Mouse (Mus musculus) liver, embryonic 16.5 days (tissue): ENCODE data around the gene Csmd2. TPM values are rescaled to one million over a fixed set of nuclear protein-coding genes. Genes with fewer than 3 reads are reported as not detected.

Source experiments
- ATAC-seq: fragments of 200-750 bp; cut with Nextera tagmentation; 2 replicates; pipeline ENCODE4 v1.8.0; 2017; ENCODE audit warnings: low read depth, mild to moderate bottlenecking, moderate number of reproducible peaks, moderate library complexity
- H3K27ac ChIP-seq: fragments of 300-500 bp; sonication (generic); 2 replicates; pipeline ENCODE4 v1.5.1; 2014; ENCODE audit warnings: mild to moderate bottlenecking, low read length
- H3K27me3 ChIP-seq: fragments of 300-500 bp; sonication (generic); 2 replicates; pipeline ENCODE4 v1.6.1; 2014; ENCODE audit warnings: low read depth, low read length, mixed read lengths; ENCODE audit not compliant: control insufficient read depth, insufficient read depth
- H3K36me3 ChIP-seq: fragments of 300-500 bp; sonication (generic); 2 replicates; pipeline ENCODE4 v1.6.1; 2014; ENCODE audit warnings: mild to moderate bottlenecking; ENCODE audit not compliant: control insufficient read depth, insufficient read depth
- H3K4me1 ChIP-seq: fragments of 300-500 bp; sonication (generic); 2 replicates; pipeline ENCODE4 v1.6.1; 2014; ENCODE audit warnings: low read depth, low read length, mixed read lengths; ENCODE audit not compliant: control insufficient read depth
- H3K4me2 ChIP-seq: fragments of 300-500 bp; sonication (generic); 2 replicates; pipeline ENCODE4 v1.6.1; 2014; ENCODE audit warnings: low read depth, low read length, mixed read lengths
- H3K4me3 ChIP-seq: fragments of 300-500 bp; sonication (generic); 2 replicates; pipeline ENCODE4 v1.5.1; 2014; ENCODE audit warnings: low read depth, mild to moderate bottlenecking, low read length
- H3K9ac ChIP-seq: fragments of 300-500 bp; sonication (generic); 2 replicates; pipeline ENCODE4 v1.6.1; 2014; ENCODE audit warnings: low read depth, low read length
- H3K9me3 ChIP-seq: fragments of 300-500 bp; sonication (generic); replicated peaks from 2 replicates; pipeline ENCODE4 v1.6.1; 2016; ENCODE audit warnings: low read length; ENCODE audit not compliant: control insufficient read depth
- WGBS: fragments of 180-500 bp; shearing (Covaris S2); extraction: QIAGEN DNeasy Blood & Tissue Kit; methylation state at CpG from one replicate; pipeline ENCODE4 v1.1.7; 2014; ENCODE audit not compliant: insufficient replicate concordance; 5-methylcytosine and 5-hydroxymethylcytosine counted together
- polyA plus RNA-seq: library from polyadenylated mRNA; unstranded; fragments of >200 nt; fragmentation: Nextera tagmentation; extraction: Ambion mirVana; gene quantifications from 2 replicates; pipeline ENCODE4 v1.2.1, GENCODE M21; 2015

Csmd2 gene
- polyA plus RNA-seq, 1 experiment from 2014 or later, result not detected

DNA sequence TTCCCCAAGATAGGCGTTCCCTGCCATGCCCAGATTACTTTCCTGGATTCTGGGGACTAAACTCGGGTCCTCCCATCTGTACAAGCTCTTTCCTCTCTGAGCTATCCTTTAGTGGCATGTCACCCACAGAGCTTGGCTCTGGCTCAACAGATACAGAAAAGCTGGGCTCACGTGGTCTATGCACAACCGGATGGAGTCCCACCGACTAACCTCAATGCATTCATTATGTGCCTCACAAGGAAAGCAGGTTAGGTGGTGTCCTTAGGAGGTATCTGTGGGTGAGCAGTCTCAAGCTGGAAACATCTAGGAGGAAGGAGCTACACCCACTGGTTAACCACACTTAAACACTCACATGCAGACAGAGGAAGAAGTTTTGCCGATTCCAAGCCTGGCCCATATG, 140.9 kb downstream of the Csmd2 start:
- Histone ChIP-seq H3K9me3 (no peaks in the 10 kb centered on the region), H3K27me3 (no peaks in the 10 kb centered on the region), H3K27ac (no peak overlapping the region), H3K4me2 (no peak overlapping the region), H3K4me3 (no peak overlapping the region), H3K9ac (no peak overlapping the region), H3K36me3 (no peaks in the 10 kb centered on the region), H3K4me1 (no peaks in the 10 kb centered on the region)
- WGBS, result 62% methylated on average over 6 of the region's 6 CpGs
- no peak for ATAC-seq

DNA sequence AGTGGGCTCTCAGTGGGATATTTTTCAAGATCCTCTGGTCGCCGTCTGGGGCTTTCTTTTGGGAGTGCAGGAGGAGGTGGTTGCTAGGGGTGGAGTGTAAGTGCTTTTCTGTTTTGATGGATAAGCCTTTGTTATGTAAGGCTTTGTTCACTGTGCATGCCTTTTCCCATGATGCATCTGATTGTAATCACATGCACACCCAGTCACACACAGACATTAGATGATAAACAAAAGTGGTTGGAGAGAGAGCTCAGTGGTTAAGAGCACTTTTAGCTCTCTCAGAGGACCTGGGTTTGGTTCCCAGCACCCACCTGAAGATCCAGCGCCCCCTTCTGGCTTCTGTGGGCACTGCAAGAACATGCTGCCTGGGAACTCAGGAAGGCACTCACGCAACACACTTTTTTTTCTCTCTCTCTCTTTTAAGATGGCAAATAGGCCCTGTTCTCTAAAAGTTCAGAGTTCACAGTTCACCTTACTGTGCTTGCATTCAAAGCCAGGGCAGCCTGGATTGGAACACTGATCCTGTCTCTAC, 143.0 kb downstream of the Csmd2 start:
- H3K9me3 ChIP-seq, result no peaks in the 10 kb centered on the region
- H3K4me3 ChIP-seq, result no peak overlapping the region
- H3K9ac ChIP-seq, result no peak overlapping the region
- H3K27me3 ChIP-seq, result no peaks in the 10 kb centered on the region
- no peak overlapping the region for H3K27ac ChIP-seq
- ATAC-seq, result no peak
- no peak overlapping the region for H3K4me2 ChIP-seq
- H3K36me3 ChIP-seq, result no peaks in the 10 kb centered on the region
- WGBS, result 59% methylated on average over 4 of the region's 4 CpGs
- H3K4me1 ChIP-seq, result no peaks in the 10 kb centered on the region

DNA sequence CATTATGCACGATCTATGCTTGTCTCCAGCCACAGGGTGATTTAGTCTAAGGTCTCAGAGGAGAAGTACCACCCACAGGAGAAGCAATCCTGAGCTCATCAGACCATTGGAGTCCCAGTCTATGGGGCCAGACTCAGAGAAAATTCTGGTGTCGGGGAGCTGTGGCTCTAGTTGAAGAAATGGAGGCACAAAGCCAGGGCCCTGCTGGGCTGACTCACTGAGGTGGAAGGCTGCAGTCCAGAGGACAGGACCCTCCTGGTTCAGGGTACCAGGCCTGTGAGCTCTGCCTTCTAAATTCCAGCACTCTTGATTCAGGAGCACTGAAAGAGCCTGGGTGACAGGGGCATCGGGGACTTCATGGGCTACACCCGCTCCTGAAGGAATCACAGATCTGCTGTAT, 144.0 kb downstream of the Csmd2 start:
- 67% methylated on average over 4 of the region's 4 CpGs for WGBS
- H3K4me3 ChIP-seq, result no peak overlapping the region
- H3K27ac ChIP-seq, result no peak overlapping the region
- no peaks in the 10 kb centered on the region for H3K36me3 ChIP-seq
- H3K27me3 ChIP-seq, result no peaks in the 10 kb centered on the region
- H3K4me2 ChIP-seq, result no peak overlapping the region
- no peaks in the 10 kb centered on the region for H3K4me1 ChIP-seq
- no peak for ATAC-seq
- 0 out of 2 replicates have a peak, but pooled peaks cover 2% of the 10 kb centered on the region for H3K9me3 ChIP-seq
- no peak overlapping the region for H3K9ac ChIP-seq

DNA sequence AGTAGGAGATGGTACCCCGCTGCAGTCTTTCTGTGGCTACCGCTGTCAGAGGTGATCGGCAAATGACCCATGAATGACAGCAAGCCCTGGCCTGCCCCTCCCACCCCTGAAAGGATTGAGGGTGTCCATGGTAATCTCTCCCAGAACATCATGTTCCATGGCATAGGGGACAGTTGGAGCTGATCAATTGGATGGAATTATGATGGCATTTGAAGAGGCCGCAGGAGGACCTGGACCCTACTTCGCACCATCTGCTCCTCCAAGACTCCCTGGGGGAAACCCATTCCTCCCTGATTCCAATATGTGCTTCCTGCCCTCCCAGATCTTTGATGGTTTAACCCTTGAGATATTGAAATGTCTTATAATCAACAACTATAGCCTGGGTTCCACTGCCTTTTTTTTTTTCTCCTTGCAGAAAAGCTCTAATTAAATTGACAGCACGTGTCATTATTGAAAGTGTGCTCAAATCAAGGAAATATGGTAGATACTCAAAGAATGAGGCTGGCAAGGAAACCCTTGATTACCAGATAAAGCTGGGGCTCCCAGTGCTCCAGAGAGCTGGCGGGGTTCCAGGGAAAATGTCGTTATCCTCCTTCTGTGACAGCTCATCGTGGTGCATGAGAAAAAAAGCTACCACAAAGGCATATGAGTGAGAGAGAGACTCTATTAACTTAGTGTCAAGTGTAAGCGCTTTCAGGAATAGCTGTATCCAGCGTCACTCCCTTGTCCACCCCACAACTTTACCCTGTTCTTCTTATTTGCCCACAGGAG, 145.4 kb downstream of the Csmd2 start:
- no peak overlapping the region for H3K4me3 ChIP-seq
- no peak overlapping the region for H3K9ac ChIP-seq
- 0 out of 2 replicates have a peak, but pooled peaks cover 2% of the 10 kb centered on the region for H3K9me3 ChIP-seq
- H3K4me2 ChIP-seq, result no peak overlapping the region
- no peaks in the 10 kb centered on the region for H3K4me1 ChIP-seq
- no peaks in the 10 kb centered on the region for H3K36me3 ChIP-seq
- no peaks in the 10 kb centered on the region for H3K27me3 ChIP-seq
- ATAC-seq, result no peak
- WGBS, result 64% methylated on average over 11 of the region's 11 CpGs
- no peak overlapping the region for H3K27ac ChIP-seq

DNA sequence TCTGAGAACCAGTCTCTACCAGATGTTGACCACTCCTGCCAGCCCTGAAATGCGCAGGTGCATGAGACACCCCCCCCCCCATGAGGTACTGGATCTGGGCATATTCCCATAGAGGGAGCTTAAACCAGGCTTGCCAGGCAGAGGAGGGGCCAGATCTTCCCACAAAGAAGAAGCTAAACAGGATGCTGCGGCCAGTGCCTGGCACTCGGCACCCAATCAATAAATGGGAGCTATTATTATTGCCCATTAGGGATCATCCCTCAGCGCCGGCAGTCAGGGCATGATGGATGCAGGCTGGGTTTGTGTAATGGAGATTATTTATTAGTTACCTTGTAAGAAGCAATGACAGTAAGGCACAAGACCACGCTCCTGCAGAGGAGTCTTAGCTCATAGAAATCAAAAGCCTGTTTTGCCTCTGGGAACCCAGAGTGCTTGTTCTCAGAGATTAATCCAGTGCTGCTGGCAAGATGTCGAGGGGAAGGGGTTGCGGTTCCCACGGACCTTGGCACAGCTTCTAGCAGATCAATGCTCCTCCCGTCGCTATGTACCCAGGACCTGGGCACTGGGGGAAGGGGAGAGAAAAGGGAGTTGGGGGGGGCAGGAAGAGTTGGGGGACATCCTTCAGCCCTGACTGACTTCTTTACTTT, 146.8 kb downstream of the Csmd2 start:
- H3K4me2 ChIP-seq, result no peak overlapping the region
- H3K9ac ChIP-seq, result no peak overlapping the region
- no peak for ATAC-seq
- no peak overlapping the region for H3K4me3 ChIP-seq
- no peaks in the 10 kb centered on the region for H3K27me3 ChIP-seq
- WGBS, result 72% methylated on average over 11 of the region's 11 CpGs
- no peaks in the 10 kb centered on the region for H3K36me3 ChIP-seq
- H3K9me3 ChIP-seq, result 0 out of 2 replicates have a peak, but pooled peaks cover 2% of the 10 kb centered on the region
- no peaks in the 10 kb centered on the region for H3K4me1 ChIP-seq
- H3K27ac ChIP-seq, result no peak overlapping the region

DNA sequence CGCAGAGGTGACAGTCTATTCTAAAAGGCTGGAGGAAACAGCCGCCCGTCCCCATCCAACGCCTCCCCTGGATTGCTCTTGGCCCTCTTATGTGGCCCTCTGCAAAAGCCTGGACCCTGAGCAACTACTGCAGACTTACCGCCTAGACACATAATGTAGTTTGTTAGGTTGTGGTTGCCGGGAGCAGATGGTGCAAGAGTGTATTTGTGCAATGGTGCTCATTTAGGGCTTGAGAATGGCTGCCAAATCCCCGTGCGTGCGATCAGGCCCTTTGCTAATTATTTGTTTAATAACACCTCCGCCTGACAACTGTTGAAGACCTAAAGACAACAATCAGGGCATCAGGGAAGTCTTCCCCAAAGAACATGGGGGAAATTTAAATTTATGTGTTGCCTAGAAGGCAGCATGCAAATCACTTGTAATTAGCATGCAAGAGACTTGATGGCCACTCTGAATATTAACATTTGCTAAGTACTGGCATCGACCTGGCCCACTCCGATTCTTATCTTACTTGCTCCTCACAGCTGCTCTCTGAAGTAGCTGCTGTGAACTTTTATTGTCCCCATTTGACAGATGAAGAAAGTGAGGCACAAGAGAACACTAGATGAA, 147.5 kb downstream of the Csmd2 start:
- no peaks in the 10 kb centered on the region for H3K27me3 ChIP-seq
- H3K4me1 ChIP-seq, result no peaks in the 10 kb centered on the region
- no peak overlapping the region for H3K27ac ChIP-seq
- no peak overlapping the region for H3K9ac ChIP-seq
- 59% methylated on average over 12 of the region's 12 CpGs for WGBS
- H3K4me2 ChIP-seq, result no peak overlapping the region
- ATAC-seq, result no peak
- no peaks in the 10 kb centered on the region for H3K36me3 ChIP-seq
- 0 out of 2 replicates have a peak, but pooled peaks cover 2% of the 10 kb centered on the region for H3K9me3 ChIP-seq
- no peak overlapping the region for H3K4me3 ChIP-seq

DNA sequence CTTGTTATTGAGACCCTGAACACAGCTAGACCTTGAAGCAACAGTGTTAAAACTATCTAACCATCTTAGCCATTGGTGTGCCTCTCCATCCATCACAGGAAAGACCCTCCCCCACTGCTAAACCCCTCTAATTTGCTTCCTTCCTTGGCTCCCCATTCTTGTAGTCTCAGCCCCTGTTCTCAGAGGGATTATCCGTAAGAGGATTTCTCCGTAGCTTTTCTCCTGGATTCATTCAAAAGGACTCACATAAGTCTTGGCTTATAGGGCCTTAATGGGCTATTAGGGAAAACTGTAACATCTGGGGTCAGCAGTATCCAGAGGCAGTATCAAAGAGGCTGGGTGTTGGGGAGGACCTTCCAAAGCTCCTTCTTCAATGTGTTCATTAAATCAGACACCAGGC, 152.3 kb downstream of the Csmd2 start:
- no peak for ATAC-seq
- 0 out of 2 replicates have a peak, but pooled peaks cover 2% of the 10 kb centered on the region for H3K9me3 ChIP-seq

DNA sequence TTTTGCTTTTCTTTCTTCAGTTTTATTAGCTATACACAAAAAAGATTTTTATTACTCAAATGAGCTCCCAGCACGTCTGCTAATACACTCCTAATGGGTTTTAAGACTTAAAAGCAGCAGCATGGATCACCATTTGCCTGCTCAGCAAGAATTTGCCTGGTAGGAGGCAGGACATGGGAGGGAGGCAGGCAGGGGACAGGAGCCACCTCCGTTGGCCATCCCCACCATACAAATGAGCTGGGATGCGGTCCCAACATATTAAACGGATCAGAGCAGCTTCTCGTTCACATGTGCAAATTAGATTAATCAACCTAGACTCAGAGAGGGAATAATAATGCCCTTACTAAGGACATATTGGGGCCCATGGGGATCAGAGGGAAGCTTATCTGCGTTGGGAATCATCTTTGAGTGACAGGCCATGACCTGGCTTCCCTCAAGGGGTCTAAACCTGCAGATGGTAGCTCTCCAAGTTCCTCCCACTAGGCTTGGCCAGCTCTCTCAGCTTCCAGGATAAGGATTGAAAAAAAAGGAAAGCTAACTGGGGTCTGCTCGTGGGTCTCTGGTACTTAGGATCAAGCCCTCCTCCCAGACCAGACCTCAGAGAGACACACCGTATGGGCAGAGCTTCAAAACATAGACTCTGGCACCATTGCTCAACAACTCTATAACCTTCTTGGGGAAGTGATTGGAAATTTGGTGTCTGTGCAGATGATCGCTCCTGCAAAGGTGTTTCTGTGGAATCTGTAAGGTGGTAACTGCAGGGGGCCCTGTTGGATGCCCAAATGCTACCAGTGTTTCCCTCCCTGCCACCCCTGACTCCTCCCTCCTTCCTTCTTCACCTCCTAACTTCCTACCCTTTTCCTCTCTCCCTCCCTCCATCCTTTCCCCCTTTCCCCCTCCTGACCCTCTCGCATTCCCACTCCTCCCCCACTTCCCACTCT, 153.8 kb downstream of the Csmd2 start:
- WGBS, result 46% methylated on average over 10 of the region's 10 CpGs
- H3K4me3 ChIP-seq, result no peak overlapping the region
- no peaks in the 10 kb centered on the region for H3K36me3 ChIP-seq
- H3K9me3 ChIP-seq, result no peaks in the 10 kb centered on the region
- no peak overlapping the region for H3K4me2 ChIP-seq
- H3K27me3 ChIP-seq, result no peaks in the 10 kb centered on the region
- H3K27ac ChIP-seq, result no peak overlapping the region
- ATAC-seq, result no peak
- no peaks in the 10 kb centered on the region for H3K4me1 ChIP-seq
- no peak overlapping the region for H3K9ac ChIP-seq

More for the DNA sequence above, 152.3 kb downstream of the Csmd2 start:
- no peaks in the 10 kb centered on the region for H3K4me1 ChIP-seq
- no peaks in the 10 kb centered on the region for H3K27me3 ChIP-seq
- no peaks in the 10 kb centered on the region for H3K36me3 ChIP-seq
- no peak overlapping the region for H3K27ac ChIP-seq
- no peak overlapping the region for H3K9ac ChIP-seq
- no peak overlapping the region for H3K4me2 ChIP-seq
- H3K4me3 ChIP-seq, result no peak overlapping the region
- WGBS, result 67% methylated on average over 2 of the region's 2 CpGs
